Mouse (Mus musculus) embryonic facial prominence, embryonic 15.5 days (tissue): Measurements from ENCODE around the gene Adgrl3. TPM values are rescaled to one million over a fixed set of nuclear protein-coding genes. Genes with fewer than 3 reads are reported as not detected.
A peak's percentile ranks its signal among the peaks of the same experiment; 100 is the strongest.

Source experiments
- ATAC-seq: fragments of 200-750 bp; cut with Nextera tagmentation; 2 replicates; pipeline ENCODE4 v1.8.0; 2017; ENCODE audit warnings: low read depth, moderate TSS enrichment; ENCODE audit not compliant: insufficient number of reproducible peaks, low FRiP score, low TSS enrichment
- H3K27ac ChIP-seq: fragments of 300-500 bp; sonication (generic); replicated peaks from 2 replicates; pipeline ENCODE4 v1.5.1; 2015; ENCODE audit warnings: mild to moderate bottlenecking, inconsistent platforms
- H3K27me3 ChIP-seq: fragments of 300-500 bp; sonication (generic); 2 replicates; pipeline ENCODE4 v1.6.1; 2015; ENCODE audit warnings: inconsistent platforms
- H3K36me3 ChIP-seq: fragments of 300-500 bp; sonication (generic); 2 replicates; pipeline ENCODE4 v1.6.1; 2015; ENCODE audit warnings: mild to moderate bottlenecking, inconsistent platforms
- H3K4me1 ChIP-seq: fragments of 300-500 bp; sonication (generic); 2 replicates; pipeline ENCODE4 v1.6.1; 2015; ENCODE audit warnings: inconsistent platforms
- H3K4me2 ChIP-seq: fragments of 300-500 bp; sonication (generic); replicated peaks from 2 replicates; pipeline ENCODE4 v1.6.1; 2015; ENCODE audit warnings: mild to moderate bottlenecking, inconsistent platforms
- H3K4me3 ChIP-seq: fragments of 300-500 bp; sonication (generic); replicated peaks from 2 replicates; pipeline ENCODE4 v1.5.1; 2015; ENCODE audit warnings: mild to moderate bottlenecking, inconsistent platforms
- H3K9ac ChIP-seq: fragments of 300-500 bp; sonication (generic); 2 replicates; pipeline ENCODE4 v1.6.1; 2015; ENCODE audit warnings: inconsistent platforms
- H3K9me3 ChIP-seq: fragments of 300-500 bp; sonication (generic); replicated peaks from 2 replicates; pipeline ENCODE4 v1.6.1; 2016; ENCODE audit warnings: inconsistent platforms
- WGBS: fragments of 180-500 bp; shearing (Covaris S2); methylation state at CpG from one replicate; pipeline ENCODE4 v1.1.7; 2015; 5-methylcytosine and 5-hydroxymethylcytosine counted together
- polyA plus RNA-seq: library from polyadenylated mRNA; unstranded; fragments of >200 nt; fragmentation: Nextera tagmentation; extraction: Ambion mirVana; gene quantifications from 2 replicates; pipeline ENCODE4 v1.2.1, GENCODE M21; 2015

The Adgrl3 gene
- polyA plus RNA-seq, 1 experiment from 2014 or later = 26.4 TPM

DNA sequence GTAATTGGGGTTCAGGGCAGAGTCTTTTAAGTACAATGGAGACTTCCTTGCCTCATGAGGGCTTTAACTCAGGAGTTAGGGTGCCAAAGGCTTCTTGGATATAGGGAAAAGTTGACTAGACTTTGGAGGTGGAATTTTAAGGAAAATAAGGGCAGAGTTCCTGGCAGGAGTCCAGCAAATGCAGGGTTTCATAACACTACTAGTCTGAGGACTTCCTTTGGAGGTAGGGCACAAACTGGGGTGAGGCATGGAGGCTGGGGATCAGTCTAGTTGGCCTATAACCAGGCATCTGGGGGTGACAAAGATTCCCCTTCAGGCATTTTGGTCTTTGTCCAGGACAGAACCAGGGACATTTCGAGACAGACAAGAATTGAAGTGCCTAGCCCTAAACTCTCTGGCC, 546.6 kb downstream of the Adgrl3 start:
- ATAC-seq = no peak
- H3K4me1 ChIP-seq = no peaks in the 10 kb centered on the region
- no peaks in the 10 kb centered on the region for H3K27me3 ChIP-seq
- no peak overlapping the region for H3K4me3 ChIP-seq
- no peaks in the 10 kb centered on the region for H3K36me3 ChIP-seq
- H3K4me2 ChIP-seq = no peak overlapping the region
- no peaks in the 10 kb centered on the region for H3K9me3 ChIP-seq
- 77% methylated on average over 1 of the region's 1 CpGs for WGBS
- H3K9ac ChIP-seq = no peak overlapping the region
- no peak overlapping the region for H3K27ac ChIP-seq

GRCm38 (mm10) chr5:81568743-81569142, 548.8 kb downstream of the Adgrl3 start:
- Histone ChIP-seq H3K4me2 (no peak overlapping the region), H3K9me3 (no peaks in the 10 kb centered on the region), H3K9ac (no peak overlapping the region), H3K36me3 (no peaks in the 10 kb centered on the region), H3K4me1 (no peaks in the 10 kb centered on the region), H3K27ac (no peak overlapping the region), H3K27me3 (no peaks in the 10 kb centered on the region), H3K4me3 (no peak overlapping the region)
- 76% methylated on average over 1 of the region's 1 CpGs for WGBS
- no peak for ATAC-seq

GRCm38 (mm10) chr5:81582886-81583285, 562.9 kb downstream of the Adgrl3 start:
- H3K36me3 ChIP-seq = no peaks in the 10 kb centered on the region
- 0 out of 2 replicates have a peak, but pooled peaks cover 3% of the 10 kb centered on the region for H3K4me1 ChIP-seq
- H3K9me3 ChIP-seq = no peaks in the 10 kb centered on the region
- no peak overlapping the region for H3K4me2 ChIP-seq
- no peak for ATAC-seq
- no peak overlapping the region for H3K4me3 ChIP-seq
- no peak overlapping the region for H3K27ac ChIP-seq
- WGBS = 84% methylated on average over 5 of the region's 5 CpGs
- H3K27me3 ChIP-seq = no peaks in the 10 kb centered on the region
- H3K9ac ChIP-seq = no peak overlapping the region

DNA sequence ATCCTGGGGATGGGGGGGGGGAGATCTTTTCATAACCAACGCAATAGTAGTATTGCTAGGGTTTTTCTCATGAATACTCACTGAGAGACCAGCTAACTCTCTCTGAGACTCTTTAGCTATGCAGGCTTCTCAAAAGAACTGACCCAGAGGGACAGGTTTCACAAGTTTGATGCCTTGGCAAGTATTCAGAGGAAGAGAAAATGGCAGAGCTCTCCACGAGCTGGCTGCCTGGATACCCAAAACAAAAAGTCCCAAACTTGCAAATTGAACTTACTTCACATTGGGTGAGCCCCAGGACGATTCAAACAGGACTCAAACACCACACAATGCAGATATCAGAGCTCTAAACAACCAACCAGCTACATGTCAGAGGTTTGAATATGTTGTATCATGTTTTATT, 563.5 kb downstream of the Adgrl3 start:
- H3K9ac ChIP-seq = no peak overlapping the region
- 0 out of 2 replicates have a peak, but pooled peaks cover 3% of the 10 kb centered on the region for H3K4me1 ChIP-seq
- H3K9me3 ChIP-seq = no peaks in the 10 kb centered on the region
- H3K4me3 ChIP-seq = no peak overlapping the region
- no peaks in the 10 kb centered on the region for H3K36me3 ChIP-seq
- H3K27me3 ChIP-seq = no peaks in the 10 kb centered on the region
- WGBS = 42% methylated on average over 3 of the region's 3 CpGs
- ATAC-seq = no peak
- no peak overlapping the region for H3K27ac ChIP-seq
- no peak overlapping the region for H3K4me2 ChIP-seq

GRCm38 (mm10) chr5:81584945-81585344, 565.0 kb downstream of the Adgrl3 start:
- no peak overlapping the region for H3K9ac ChIP-seq
- no peaks in the 10 kb centered on the region for H3K27me3 ChIP-seq
- ATAC-seq = no peak
- H3K36me3 ChIP-seq = no peaks in the 10 kb centered on the region
- H3K4me2 ChIP-seq = no peak overlapping the region
- no peak overlapping the region for H3K27ac ChIP-seq
- H3K9me3 ChIP-seq = no peaks in the 10 kb centered on the region
- no peak overlapping the region for H3K4me3 ChIP-seq
- H3K4me1 ChIP-seq = 0 out of 2 replicates have a peak, but pooled peaks cover 3% of the 10 kb centered on the region
- WGBS = 70% methylated on average over 3 of the region's 3 CpGs

DNA sequence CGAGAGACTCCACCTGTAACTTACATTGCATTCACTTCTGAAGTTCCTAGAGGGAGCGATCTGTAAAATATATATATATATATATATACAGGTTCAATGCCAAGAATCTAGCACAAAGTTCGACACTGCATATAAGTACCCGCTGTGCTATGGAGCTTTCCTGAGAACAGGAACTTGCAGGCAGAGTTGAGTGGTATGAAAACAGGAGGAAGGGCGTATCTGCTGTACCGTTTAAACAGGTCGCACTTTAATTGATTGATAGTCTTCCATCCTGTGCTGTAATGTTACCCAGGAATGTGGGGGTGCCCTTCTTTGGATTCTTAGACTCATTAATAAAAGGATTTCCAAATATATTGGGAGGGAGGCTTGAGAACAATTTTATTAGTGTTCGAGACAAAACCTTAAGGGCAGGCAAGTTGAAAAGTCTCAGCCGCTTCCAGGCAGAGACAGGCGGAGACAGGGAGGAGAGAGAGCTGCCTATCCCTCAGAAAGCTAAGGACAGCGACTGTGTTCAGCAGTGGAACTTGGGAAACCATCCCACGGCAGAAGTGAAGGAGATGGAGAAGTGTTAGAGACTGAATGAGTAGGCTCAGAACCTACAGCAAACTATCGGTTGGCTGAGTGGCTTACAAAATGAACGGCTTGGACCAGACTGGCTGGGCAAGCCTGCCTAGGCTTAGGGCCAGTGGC, 570.2 kb downstream of the Adgrl3 start:
- H3K4me2 ChIP-seq = no peak overlapping the region
- H3K9me3 ChIP-seq = no peaks in the 10 kb centered on the region
- no peak overlapping the region for H3K27ac ChIP-seq
- H3K4me1 ChIP-seq = no peaks in the 10 kb centered on the region
- ATAC-seq = no peak
- H3K4me3 ChIP-seq = no peak overlapping the region
- no peaks in the 10 kb centered on the region for H3K27me3 ChIP-seq
- no peak overlapping the region for H3K9ac ChIP-seq
- H3K36me3 ChIP-seq = no peaks in the 10 kb centered on the region
- WGBS = 76% methylated on average over 14 of the region's 14 CpGs

DNA sequence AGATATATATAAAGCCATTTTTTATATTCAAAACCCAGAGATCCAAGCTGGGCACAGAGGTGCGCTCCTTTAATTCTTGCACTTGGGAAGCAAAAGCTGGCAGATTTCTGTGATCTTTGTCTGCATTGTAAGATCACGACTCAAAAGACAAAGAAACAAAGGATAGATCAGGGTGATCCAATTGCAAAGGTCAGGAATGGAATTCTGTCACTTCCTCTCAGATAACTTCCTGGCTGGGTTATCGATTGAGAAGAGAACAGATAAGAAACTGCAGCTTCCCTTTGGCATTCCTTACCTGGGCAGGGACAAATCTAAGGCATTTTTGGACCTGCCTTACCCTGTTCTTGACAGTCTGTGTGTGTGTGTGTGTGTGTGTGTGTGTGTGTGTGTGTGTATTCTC, 571.5 kb downstream of the Adgrl3 start:
- H3K4me1 ChIP-seq = no peaks in the 10 kb centered on the region
- no peaks in the 10 kb centered on the region for H3K9me3 ChIP-seq
- no peak overlapping the region for H3K27ac ChIP-seq
- WGBS = 43% methylated on average over 3 of the region's 3 CpGs
- ATAC-seq = no peak
- no peak overlapping the region for H3K4me2 ChIP-seq
- H3K4me3 ChIP-seq = no peak overlapping the region
- no peak overlapping the region for H3K9ac ChIP-seq
- no peaks in the 10 kb centered on the region for H3K27me3 ChIP-seq
- H3K36me3 ChIP-seq = no peaks in the 10 kb centered on the region

DNA sequence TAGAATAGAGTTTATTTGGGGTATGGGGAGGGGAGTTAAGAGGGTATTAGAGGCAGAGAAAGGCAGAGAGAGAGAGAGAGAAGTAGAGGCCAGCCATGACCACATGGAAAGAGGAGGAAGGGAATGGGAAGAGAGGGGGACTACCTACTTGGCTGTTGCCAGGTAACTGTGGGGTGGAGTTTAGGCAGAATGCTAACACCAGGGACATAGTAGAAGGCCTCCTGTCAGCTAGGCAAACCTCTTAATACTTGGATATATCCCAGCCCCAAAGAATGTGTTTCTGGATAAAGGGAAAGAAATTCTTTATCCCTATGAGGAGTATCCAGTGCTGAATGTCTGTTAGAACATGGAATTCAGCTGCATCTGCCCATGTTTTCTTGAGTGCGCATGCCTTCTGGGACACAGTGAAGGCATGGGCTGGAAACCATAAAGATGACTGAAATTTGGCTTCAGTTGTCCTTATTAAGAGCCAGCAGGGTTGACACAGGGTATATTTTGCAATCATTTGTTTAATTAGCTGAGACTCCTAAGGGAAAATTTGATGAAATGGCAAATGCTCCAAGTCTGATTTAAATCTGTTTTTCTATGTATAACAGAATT, 573.6 kb downstream of the Adgrl3 start:
- Histone ChIP-seq H3K36me3 (no peaks in the 10 kb centered on the region), H3K9me3 (no peaks in the 10 kb centered on the region), H3K4me1 (no peaks in the 10 kb centered on the region), H3K9ac (no peak overlapping the region), H3K4me3 (no peak overlapping the region), H3K4me2 (no peak overlapping the region), H3K27me3 (no peaks in the 10 kb centered on the region), H3K27ac (0 out of 2 replicates have a peak overlapping the region, but pooled peaks have one; percentile 44)
- 69% methylated on average over 1 of the region's 1 CpGs for WGBS
- no peak for ATAC-seq

GRCm38 (mm10) chr5:81598041-81598440, 578.1 kb downstream of the Adgrl3 start:
- Histone ChIP-seq H3K9me3 (no peaks in the 10 kb centered on the region), H3K4me1 (no peaks in the 10 kb centered on the region), H3K27me3 (no peaks in the 10 kb centered on the region), H3K27ac (no peak overlapping the region), H3K36me3 (no peaks in the 10 kb centered on the region), H3K4me2 (no peak overlapping the region), H3K9ac (no peak overlapping the region), H3K4me3 (no peak overlapping the region)
- no peak for ATAC-seq
- WGBS = 34% methylated on average over 6 of the region's 6 CpGs

DNA sequence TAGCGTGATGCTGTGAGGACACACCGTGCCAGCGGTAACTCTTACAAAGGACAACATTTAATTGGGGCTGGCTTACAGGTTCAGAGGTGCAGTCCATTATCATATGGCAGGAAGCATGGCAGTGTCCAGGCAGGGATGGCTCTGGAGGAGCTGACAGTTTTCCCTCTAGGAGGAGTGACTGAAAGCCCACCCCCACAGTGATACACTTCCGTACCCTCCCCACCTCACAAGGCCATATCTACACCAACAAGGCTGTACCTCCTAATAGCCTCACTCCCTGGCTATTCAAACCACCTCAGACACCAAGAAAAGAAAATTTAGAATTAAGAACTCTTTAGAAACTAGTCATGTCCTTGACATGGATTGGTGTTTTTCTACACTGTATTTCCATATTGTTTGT, 583.0 kb downstream of the Adgrl3 start:
- no peak overlapping the region for H3K4me2 ChIP-seq
- H3K27ac ChIP-seq = no peak overlapping the region

GRCm38 (mm10) chr5:81605646-81606045, 585.7 kb downstream of the Adgrl3 start:
- no peaks in the 10 kb centered on the region for H3K27me3 ChIP-seq
- H3K9me3 ChIP-seq = no peaks in the 10 kb centered on the region
- no peaks in the 10 kb centered on the region for H3K4me1 ChIP-seq
- H3K9ac ChIP-seq = no peak overlapping the region
- no peak overlapping the region for H3K4me3 ChIP-seq
- no peaks in the 10 kb centered on the region for H3K36me3 ChIP-seq
- 52% methylated on average over 1 of the region's 1 CpGs for WGBS
- H3K27ac ChIP-seq = no peak overlapping the region
- H3K4me2 ChIP-seq = no peak overlapping the region
- no peak for ATAC-seq

More for the DNA sequence above, 583.0 kb downstream of the Adgrl3 start:
- Histone ChIP-seq H3K9ac (no peak overlapping the region), H3K36me3 (no peaks in the 10 kb centered on the region), H3K4me3 (no peak overlapping the region), H3K27me3 (no peaks in the 10 kb centered on the region), H3K4me1 (no peaks in the 10 kb centered on the region), H3K9me3 (no peaks in the 10 kb centered on the region)
- WGBS = 92% methylated on average over 4 of the region's 4 CpGs
- ATAC-seq = no peak

GRCm38 (mm10) chr5:81610223-81610622, 590.3 kb downstream of the Adgrl3 start:
- 53% methylated on average over 5 of the region's 5 CpGs for WGBS
- H3K27me3 ChIP-seq = no peaks in the 10 kb centered on the region
- no peak overlapping the region for H3K4me3 ChIP-seq
- no peak overlapping the region for H3K27ac ChIP-seq
- H3K9me3 ChIP-seq = no peaks in the 10 kb centered on the region
- no peaks in the 10 kb centered on the region for H3K36me3 ChIP-seq
- H3K4me1 ChIP-seq = no peaks in the 10 kb centered on the region
- no peak for ATAC-seq
- no peak overlapping the region for H3K9ac ChIP-seq
- no peak overlapping the region for H3K4me2 ChIP-seq
